Mouse (Mus musculus) limb, embryonic 14.5 days (tissue): ENCODE results near the gene Fbf1. TPM values are rescaled to one million over a fixed set of nuclear protein-coding genes. Genes with fewer than 3 reads are reported as not detected.

ENCODE experiments used
- ATAC-seq: fragments of 200-750 bp; cut with Nextera tagmentation; 2 replicates; pipeline ENCODE4 v1.8.0; 2017; ENCODE audit warnings: low read depth, moderate number of reproducible peaks, moderate TSS enrichment; ENCODE audit not compliant: low FRiP score
- DNase-seq: peaks from one replicate; pipeline ENCODE4 v3.0.0-alpha.2; 2015; ENCODE audit warnings: low spot score
- H3K27ac ChIP-seq: fragments of 300-500 bp; sonication (generic); replicated peaks from 2 replicates; pipeline ENCODE4 v1.5.1; 2014; ENCODE audit warnings: low read depth, mild to moderate bottlenecking, low read length, moderate library complexity, mixed read lengths
- H3K27me3 ChIP-seq: fragments of 300-500 bp; sonication (generic); 2 replicates; pipeline ENCODE4 v1.6.1; 2014; ENCODE audit warnings: low read length, mixed read lengths; ENCODE audit not compliant: control insufficient read depth, insufficient read depth
- H3K36me3 ChIP-seq: fragments of 300-500 bp; sonication (generic); 2 replicates; pipeline ENCODE4 v1.6.1; 2014; ENCODE audit warnings: mild to moderate bottlenecking, low read length, moderate library complexity, mixed read lengths; ENCODE audit not compliant: control insufficient read depth, insufficient read depth
- H3K4me1 ChIP-seq: fragments of 300-500 bp; sonication (generic); 2 replicates; pipeline ENCODE4 v1.6.1; 2014; ENCODE audit warnings: antibody characterized with exemption, low read length, mixed read lengths; ENCODE audit not compliant: control insufficient read depth, insufficient read depth
- H3K4me2 ChIP-seq: fragments of 300-500 bp; sonication (generic); replicated peaks from 2 replicates; pipeline ENCODE4 v1.6.1; 2014; ENCODE audit warnings: low read depth, mild to moderate bottlenecking, low read length, moderate library complexity; ENCODE audit not compliant: severe bottlenecking
- H3K4me3 ChIP-seq: fragments of 300-500 bp; sonication (generic); replicated peaks from 2 replicates; pipeline ENCODE4 v1.5.1; 2014; ENCODE audit warnings: low read length
- H3K9ac ChIP-seq: fragments of 300-500 bp; sonication (generic); 2 replicates; pipeline ENCODE4 v1.6.1; 2014; ENCODE audit warnings: mild to moderate bottlenecking, low read depth, low read length, moderate library complexity; ENCODE audit not compliant: severe bottlenecking
- H3K9me3 ChIP-seq: fragments of 300-500 bp; sonication (generic); 2 replicates; pipeline ENCODE4 v1.6.1; 2016; ENCODE audit warnings: low read length; ENCODE audit not compliant: control insufficient read depth
- POLR2A ChIP-seq: fragments of 200-500 bp; IDR thresholded peaks from 2 replicates; pipeline ENCODE4 v1.8.0; 2012; ENCODE audit warnings: inconsistent platforms, mild to moderate bottlenecking, moderate library complexity, borderline replicate concordance; ENCODE audit not compliant: insufficient read depth, insufficient read length; ENCODE audit errors: extremely low read depth
- WGBS: fragments of 180-500 bp; shearing (Covaris S2); extraction: QIAGEN DNeasy Blood & Tissue Kit; methylation state at CpG from one replicate; pipeline ENCODE4 v1.1.7; 2014; 5-methylcytosine and 5-hydroxymethylcytosine counted together
- polyA plus RNA-seq, 2 experiments: library from polyadenylated mRNA; depleted of rRNA in 1 of 2; stranded (reverse) in 1 of 2; unstranded in 1 of 2; fragments of >200 nt; fragmentation: Nextera tagmentation in 1 of 2; extraction: Ambion mirVana in 1 of 2; gene quantifications; 2 replicates each; pipeline versions ENCODE4 v1.2.1 to v1.2.3; 2012 to 2014

The Fbf1 gene
- polyA plus RNA-seq, 2 experiments, result 26.4 to 82.6 TPM

- Histone ChIP-seq H3K4me1 (peaks cover 56% of the 10 kb centered on the region), H3K36me3 (no peaks in the 10 kb centered on the region), H3K4me2 (no peak overlapping the region), H3K9me3 (no peaks in the 10 kb centered on the region), H3K9ac (no peak overlapping the region), H3K4me3 (no peak overlapping the region), H3K27ac (no peak overlapping the region; the same call in 1 of the 2 replicates), H3K27me3 (peaks cover 36% of the 10 kb centered on the region)
- DNase-seq, result no peak
- WGBS, result 92% methylated on average over 2 of the region's 2 CpGs
- no peak for TF ChIP-seq POLR2A
- ATAC-seq, result no peak
Measured at GRCm38 (mm10) chr11:116105065-116105464, 62.9 kb downstream of the Fbf1 start.

- Histone ChIP-seq H3K4me2 (0 out of 2 replicates have a peak overlapping the region, but pooled peaks have one; percentile 8), H3K4me1 (peaks cover 54% of the 10 kb centered on the region)
Measured at GRCm38 (mm10) chr11:116104006-116104646, 63.8 kb downstream of the Fbf1 start.

GRCm38 (mm10) chr11:116103572-116103971 is 64.4 kb downstream of the Fbf1 start:
- no peak for TF ChIP-seq POLR2A
- peaks cover 21% of the 10 kb centered on the region for H3K27me3 ChIP-seq
- WGBS, result 77% methylated on average over 11 of the region's 12 CpGs
- H3K27ac ChIP-seq, result 0 out of 2 replicates have a peak overlapping the region, but pooled peaks have one; percentile 55
- DNase-seq (no peak), ATAC-seq (no peak)
- no peaks in the 10 kb centered on the region for H3K36me3 ChIP-seq
- no peak overlapping the region for H3K9ac ChIP-seq
- H3K9me3 ChIP-seq, result no peaks in the 10 kb centered on the region
- H3K4me3 ChIP-seq, result no peak overlapping the region
- H3K4me1 ChIP-seq, result peaks cover 54% of the 10 kb centered on the region
- H3K4me2 ChIP-seq, result no peak overlapping the region

More at GRCm38 (mm10) chr11:116104006-116104646, 63.8 kb downstream of the Fbf1 start:
- no peak for TF ChIP-seq POLR2A
- peak; percentile 66 for DNase-seq
- 38% methylated on average over 14 of the region's 14 CpGs for WGBS
- no peaks in the 10 kb centered on the region for H3K36me3 ChIP-seq
- H3K4me3 ChIP-seq, result no peak overlapping the region; the same call in 1 of the 2 replicates
- H3K9ac ChIP-seq, result peak overlapping the region; percentile 25; the same call in 1 of the 2 replicates
- peak overlapping the region; percentile 72 for H3K27ac ChIP-seq
- H3K9me3 ChIP-seq, result no peaks in the 10 kb centered on the region
- peak; percentile 50 for ATAC-seq
- H3K27me3 ChIP-seq, result peaks cover 26% of the 10 kb centered on the region

- H3K4me1 ChIP-seq, result peaks cover 45% of the 10 kb centered on the region
- 56% methylated on average over 3 of the region's 4 CpGs for WGBS
- H3K4me2 ChIP-seq, result no peak overlapping the region
- no peak for TF ChIP-seq POLR2A
- H3K27ac ChIP-seq, result peak overlapping the region; percentile 87
- no peaks in the 10 kb centered on the region for H3K9me3 ChIP-seq
- H3K36me3 ChIP-seq, result no peaks in the 10 kb centered on the region
- peak overlapping the region; percentile 47; the same call in 1 of the 2 replicates for H3K9ac ChIP-seq
- DNase-seq, result no peak
- no peak for ATAC-seq
- peaks cover 10% of the 10 kb centered on the region for H3K27me3 ChIP-seq
- no peak overlapping the region for H3K4me3 ChIP-seq
Measured at GRCm38 (mm10) chr11:116102472-116102871, 65.5 kb downstream of the Fbf1 start.

GRCm38 (mm10) chr11:116101931-116102381 is 66.0 kb downstream of the Fbf1 start:
- WGBS, result 18% methylated on average over 10 of the region's 11 CpGs
- H3K4me1 ChIP-seq, result peaks cover 42% of the 10 kb centered on the region
- no peaks in the 10 kb centered on the region for H3K36me3 ChIP-seq
- no peaks in the 10 kb centered on the region for H3K9me3 ChIP-seq
- H3K4me2 ChIP-seq, result no peak overlapping the region
- peak overlapping the region; percentile 47 for H3K9ac ChIP-seq
- ATAC-seq (peak; percentile 35; the same call in 1 of the 2 replicates), DNase-seq (peak; percentile 29)
- H3K4me3 ChIP-seq, result no peak overlapping the region
- H3K27ac ChIP-seq, result peak overlapping the region; percentile 87
- no peak for TF ChIP-seq POLR2A
- peaks cover 5% of the 10 kb centered on the region for H3K27me3 ChIP-seq
